Mouse (Mus musculus) fat pad, adult 2 months (tissue): ENCODE data around the gene Slc25a43.
A peak's percentile ranks its signal among the peaks of the same experiment; 100 is the strongest.
"Not testable (repeated sequence)": the region's sequence is repeated elsewhere in the genome, so short reads cannot be mapped to it uniquely, and the experiment has no call there.

Experiments
- DNase-seq: peaks from one replicate; pipeline ENCODE4 v3.0.0-alpha.2; 2011; ENCODE audit warnings: low read depth, low spot score; ENCODE audit errors: extremely low read depth

Slc25a43 gene

GRCm38 (mm10) chrX:36777694-36778093 is 34.2 kb downstream of the Slc25a43 start:
- no peak for DNase-seq

DNA sequence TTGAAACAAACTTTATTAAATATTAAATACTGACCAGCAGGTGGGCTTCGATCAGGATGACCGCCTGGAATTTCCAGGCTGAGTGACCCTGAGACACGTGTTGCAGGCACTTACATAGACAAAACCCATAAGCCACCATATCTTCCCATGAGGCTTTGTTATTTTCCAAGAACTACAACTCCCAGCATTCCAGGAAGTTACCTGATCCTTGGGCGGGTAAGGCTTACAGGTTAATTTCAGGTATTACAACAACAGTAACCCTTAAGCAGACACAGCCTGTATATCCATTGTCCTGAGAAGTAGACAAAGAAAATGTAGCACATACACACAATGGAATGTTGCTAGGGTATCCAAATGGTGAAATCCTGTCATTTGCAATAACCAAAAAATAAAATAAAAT is 45.9 kb downstream of the Slc25a43 start:
- no peak for DNase-seq

GRCm38 (mm10) chrX:36794571-36794970 is 51.1 kb downstream of the Slc25a43 start:
- no peak for DNase-seq

DNA sequence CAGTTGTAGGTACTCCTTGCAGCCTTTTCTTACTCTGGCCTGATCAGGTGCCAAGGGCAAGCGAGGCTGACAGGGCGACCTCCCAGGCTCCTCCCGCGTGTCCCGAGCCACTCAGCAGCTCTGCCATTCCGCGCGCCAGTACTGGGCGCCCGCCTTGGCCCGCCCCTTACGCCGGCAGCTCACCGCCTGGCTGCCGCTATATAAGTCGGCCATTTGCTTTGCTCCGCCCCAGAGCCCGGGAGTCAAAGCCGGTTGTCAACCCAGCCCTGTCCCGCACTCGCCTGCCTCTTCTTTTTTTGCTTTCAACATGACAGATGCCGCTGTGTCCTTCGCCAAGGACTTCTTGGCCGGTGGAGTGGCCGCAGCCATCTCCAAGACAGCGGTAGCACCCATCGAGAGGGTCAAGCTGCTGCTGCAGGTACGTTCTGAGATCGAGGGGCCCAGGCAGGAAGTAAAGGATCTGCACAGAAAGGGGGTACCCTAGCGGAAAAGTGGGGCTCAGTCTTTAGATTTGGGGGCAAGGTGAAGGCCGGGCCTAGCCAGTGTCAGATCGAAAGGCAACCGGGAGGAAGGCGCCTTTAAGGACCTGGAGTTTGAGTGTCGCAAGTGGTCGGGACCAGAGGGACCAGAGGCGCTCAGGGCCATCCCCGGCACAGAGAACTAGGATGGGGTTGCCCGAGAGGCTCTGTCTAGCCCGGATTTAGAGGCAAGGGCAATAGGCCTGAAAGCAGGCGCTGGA is 52.1 kb downstream of the Slc25a43 start, which contains the start of gene Slc25a5:
Slc25a5 (plus strand) TSS at position 228 of the 739 bp plus-strand sequence.
- DNase-seq, result no peak

DNA sequence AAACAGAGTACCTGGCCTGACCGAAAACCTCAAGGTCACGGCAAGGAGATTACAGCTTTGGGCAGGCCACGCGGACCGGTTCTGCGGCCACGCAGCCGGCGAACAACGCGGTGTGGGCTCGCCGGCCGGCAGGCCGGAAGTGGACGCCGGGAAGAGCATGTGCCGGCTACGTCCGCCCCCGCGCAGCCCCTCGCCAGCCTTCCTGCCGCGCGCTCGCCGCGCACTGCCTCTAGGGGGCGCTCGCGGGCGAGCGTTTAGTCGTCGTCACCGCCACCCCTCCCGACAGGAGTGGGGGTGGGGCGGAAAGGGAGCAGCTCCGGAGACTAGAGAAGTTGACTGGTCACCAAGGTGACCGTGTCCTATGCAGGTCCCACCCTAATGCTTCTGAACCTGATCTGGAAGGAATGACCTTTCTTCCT is 52.7 kb downstream of the Slc25a43 start:
- no peak for DNase-seq

- DNase-seq, result not testable (repeated sequence)
These were observed 53.3 kb downstream of the Slc25a43 start for GRCm38 (mm10) chrX:36796734-36797133.

DNA sequence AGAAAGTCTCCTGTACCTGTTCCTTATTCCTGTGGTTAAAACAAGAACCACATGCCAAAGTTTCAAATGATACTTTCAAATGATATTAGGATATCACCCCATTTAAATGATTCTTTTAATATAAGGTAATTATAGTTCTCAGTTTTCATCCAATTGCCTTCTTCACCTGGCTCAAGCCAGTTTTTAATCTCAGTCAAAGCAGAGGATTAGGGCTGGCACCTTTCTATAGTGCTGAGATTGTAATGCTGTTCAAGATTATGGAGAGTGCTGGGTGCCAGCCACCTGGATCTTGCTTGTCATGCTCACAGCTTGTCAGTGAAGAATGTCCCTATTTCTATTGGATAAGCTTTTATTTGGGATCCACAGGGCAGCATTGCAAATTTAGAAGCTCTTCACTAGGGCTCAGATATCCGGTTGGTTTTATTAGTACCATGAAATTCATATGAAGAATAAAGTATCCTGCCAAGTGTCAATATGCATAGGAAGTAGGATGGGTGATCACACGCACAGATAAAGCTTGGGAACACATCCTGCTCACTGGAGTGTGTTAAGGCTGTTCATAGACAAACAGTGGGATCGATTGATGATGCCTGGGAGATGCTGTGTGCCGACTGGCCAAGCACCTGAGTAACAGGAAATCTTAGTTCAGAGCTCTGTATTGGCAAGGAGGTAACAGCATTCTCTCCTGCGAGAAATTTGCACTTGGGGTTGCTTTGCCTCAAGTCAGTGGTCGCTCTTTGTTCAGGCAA is 55.8 kb downstream of the Slc25a43 start:
- no peak for DNase-seq

- no peak for DNase-seq
These were observed 59.7 kb downstream of the Slc25a43 start for GRCm38 (mm10) chrX:36803189-36803588.

DNA sequence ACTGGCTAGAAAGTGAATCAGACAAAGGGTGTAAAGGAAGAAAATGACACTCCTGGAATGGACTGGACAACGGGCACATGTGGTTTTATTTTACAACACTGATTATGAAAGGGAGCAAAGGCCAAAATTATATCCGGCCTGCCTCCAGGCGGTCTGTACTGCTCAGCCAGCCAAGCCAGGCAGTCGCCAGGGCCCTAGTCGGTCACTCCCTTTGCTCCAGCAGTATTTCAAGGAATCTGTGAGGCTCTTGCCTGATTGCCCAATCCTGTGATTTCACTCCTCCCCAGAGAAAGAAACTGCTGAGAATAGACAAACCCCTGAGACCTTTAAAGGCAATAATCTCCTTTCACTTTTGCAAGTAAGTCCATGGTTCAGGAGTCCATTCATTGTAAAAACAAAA is 60.7 kb downstream of the Slc25a43 start:
- DNase-seq, result no peak

DNA sequence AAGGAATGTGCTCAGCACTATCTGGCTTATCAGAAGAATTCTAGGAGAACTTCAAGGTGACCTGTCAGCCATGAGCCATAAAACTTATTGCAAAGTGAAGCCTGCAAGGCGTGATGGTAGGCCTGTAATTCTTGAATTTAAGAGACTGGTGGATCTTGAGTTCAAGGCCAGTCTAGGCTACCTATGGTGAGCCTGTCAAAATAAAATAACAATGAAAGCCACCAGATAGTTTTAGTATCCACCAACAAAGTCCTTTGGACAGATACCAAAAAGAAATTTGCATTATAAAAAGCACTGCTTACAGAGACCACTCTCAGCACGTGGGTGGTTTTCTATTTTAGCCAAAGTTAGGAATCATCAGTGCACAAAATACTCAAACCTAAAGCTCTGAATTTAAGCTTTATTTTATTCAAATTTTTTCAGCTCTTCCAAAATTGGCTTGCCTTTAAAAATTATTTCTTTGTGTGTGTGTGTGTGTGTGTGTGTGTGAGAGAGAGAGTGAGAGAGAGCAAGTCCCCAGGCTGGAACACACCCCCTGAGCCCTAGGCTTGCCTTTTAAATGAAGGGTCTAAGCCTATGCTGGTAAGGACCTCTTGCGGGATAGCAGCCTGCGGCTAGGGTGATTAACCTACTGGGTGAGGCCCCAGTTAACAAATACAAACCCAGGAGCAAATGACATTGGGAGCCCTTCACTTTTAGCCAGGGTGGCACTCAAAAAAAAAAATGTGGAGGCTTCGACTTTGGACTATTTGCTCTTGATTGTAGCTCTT is 62.2 kb downstream of the Slc25a43 start:
- DNase-seq, result no peak

- peak; percentile 81 for DNase-seq
These were observed 64.2 kb downstream of the Slc25a43 start for GRCm38 (mm10) chrX:36807360-36808317.

DNA sequence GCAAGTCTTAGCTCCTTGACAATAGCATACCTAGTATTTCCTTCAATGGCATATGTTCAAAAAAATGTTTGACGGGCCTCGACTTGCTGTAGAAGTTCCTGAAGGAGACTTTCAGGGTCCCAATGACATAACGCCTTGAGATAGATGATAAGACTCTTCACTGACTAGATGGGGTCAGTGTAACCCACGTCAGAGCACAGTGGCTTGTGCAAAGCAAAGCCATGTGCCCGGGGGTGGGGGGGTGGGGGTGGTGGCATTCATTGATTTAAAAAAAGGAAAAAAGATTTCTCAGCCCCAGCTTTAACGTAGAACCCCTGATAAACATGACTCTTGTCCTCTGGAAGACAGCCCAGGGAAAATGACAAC is 64.8 kb downstream of the Slc25a43 start:
- DNase-seq, result no peak

DNA sequence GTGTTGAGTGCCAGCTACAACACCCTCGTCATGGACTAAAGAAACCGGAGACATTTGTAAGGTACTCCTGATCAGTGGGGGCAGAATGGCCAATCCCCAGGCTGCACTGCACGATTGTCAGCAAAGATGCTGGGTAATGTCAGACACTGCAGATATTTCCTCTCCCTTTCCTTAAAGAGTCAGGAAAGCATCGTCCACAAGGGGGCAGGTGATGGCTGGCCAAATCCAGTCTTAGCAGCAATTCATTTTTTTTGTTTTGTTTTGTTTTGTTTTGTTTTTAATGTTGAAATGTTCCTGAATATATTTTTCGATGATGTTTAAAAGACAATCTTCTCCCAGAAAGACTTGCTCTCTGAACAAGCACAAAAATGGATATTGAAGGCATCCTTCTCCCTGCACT is 67.9 kb downstream of the Slc25a43 start:
- DNase-seq, result no peak

GRCm38 (mm10) chrX:36814161-36814836 is 70.8 kb downstream of the Slc25a43 start:
- DNase-seq, result peak; percentile 81

GRCm38 (mm10) chrX:36815022-36815421 is 71.6 kb downstream of the Slc25a43 start:
- DNase-seq, result no peak

DNA sequence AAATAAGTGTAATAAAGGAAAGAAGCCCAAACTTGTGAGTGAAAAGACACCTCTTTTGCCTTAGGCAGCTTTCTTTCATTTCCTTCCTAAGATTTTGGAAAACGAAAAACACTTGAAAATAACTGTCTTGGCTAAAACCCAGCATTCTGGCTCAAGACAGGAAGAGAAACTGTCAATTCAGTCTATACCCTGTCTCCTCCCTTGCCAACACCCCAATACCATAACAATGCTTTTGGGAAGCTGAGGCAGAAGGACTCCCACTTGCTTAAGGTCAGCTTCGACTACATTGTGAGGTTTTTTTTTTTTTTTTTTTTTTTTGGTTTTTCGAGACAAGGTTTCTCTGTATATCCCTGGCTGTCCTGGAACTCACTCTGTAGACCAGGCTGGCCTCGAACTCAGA is 72.0 kb downstream of the Slc25a43 start:
- DNase-seq, result no peak

DNA sequence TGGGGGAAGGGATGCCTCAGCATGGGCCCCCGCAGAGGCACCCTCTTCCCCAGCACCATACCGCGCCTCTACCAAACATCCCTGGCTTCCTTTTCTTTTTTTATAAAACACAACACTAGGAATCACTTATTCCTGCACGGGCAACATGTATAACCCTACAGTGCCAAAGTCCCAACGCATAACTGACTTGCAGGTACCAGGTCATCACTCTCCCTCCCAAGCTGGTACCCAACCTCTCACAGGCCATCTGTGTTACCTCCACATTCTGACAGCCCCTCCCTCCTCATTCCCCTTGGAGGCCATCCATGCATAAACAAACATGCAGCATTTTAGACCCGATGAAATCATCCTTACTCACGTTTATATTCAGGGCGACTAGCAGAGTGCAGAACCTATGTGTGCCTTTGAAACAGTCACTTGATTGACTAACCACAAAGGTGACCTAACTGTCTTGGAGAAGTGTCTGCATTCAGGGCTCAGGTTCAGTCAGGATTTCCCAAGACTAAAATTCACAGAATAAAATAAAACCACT is 73.0 kb downstream of the Slc25a43 start:
- DNase-seq, result no peak

DNA sequence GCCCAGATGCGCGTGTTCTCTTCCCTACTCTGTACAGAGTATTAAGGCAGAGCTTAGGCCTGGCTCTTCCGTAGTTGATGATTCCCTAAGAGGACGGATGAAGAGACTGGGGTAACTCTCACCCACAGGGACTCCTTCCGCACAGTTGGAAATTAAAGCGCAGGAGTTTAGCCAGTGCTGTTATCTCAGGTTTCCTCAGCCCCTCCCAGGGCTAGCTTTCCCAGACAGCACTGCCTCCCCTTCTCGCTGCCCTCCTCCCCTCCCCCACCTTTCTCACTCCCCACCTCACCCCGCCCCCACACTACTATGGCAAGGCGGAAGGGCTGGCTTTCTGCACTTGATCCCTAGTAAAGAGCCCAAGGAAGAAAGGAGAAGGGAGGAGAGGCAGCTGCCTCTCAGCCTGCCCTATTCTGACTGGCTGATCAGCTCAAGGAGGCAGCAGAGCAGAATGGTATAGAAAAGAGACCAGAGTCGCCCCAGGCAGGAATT is 73.5 kb downstream of the Slc25a43 start:
- no peak for DNase-seq

DNA sequence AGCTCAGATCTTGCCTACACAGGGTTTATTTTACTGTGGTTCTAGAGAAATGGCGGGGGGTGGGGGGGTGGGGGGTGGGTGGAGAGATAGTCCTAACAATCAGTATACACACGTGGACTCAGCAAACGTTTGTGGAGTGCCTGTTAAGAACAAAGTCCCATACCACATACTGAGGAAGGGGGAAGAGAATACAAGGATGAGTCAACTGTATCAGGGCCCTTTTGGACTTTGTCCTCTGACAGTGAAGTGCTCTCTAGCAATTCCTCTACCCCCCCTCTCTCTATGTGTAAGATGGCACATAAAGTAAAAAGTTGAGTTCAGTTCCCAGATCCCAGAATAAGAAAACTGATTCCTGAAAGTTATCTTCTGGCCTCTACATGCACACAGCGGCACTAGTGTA is 76.1 kb downstream of the Slc25a43 start:
- DNase-seq, result no peak

- no peak for DNase-seq
These were observed 76.7 kb downstream of the Slc25a43 start for GRCm38 (mm10) chrX:36820201-36820600.
